In the genomic region with DNA sequence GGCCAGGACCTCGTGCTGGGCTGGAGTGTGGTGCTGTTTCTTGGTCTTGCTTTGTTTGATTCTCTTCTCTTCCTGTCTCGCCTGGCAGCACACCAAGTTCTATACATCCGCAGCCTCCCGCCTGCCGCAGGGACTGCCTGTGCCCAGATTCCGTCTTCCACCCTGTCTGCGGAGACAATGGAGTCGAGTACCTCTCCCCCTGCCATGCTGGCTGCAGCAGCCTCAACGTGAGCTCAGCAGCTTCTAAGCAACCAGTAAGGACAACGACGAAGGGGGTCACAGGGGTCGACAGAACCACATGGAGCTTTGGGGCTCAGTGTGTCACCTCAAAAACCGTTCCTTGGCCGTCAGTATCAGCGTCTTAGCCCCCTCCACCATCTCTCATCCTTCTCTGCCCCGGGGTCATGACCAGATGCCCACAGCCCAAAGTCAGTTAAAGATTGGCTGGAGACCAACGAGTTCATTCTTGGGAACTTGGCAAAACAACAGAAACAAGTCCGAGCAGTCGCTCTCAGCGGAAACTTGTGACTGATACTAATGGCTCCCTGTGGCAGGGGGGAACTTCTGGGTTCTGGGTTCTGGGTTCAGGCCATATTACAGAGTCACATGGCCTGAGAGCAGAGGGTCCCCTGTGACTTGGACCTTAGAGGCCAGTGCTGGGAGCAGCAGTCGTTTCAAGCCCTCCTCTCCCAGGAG, we compare ENCODE assay signal across 9 mouse cellular contexts. TPM values are rescaled to one million over a fixed set of nuclear protein-coding genes. Genes with fewer than 3 reads are reported as not detected.
DNase-seq lines count a peak whose midpoint lies in the region; ATAC-seq and TF ChIP-seq lines count a peak whose summit lies in the region.
"Had no signal": no experiment of that assay in that cellular context is flagged by ENCODE, and none has a peak within 500 bp of the region (broad histone marks: within the 10 kb centered on the region; RNA-seq: fewer than 3 reads in every experiment).

No protein-coding gene starts in this region.

- H3K9me3 ChIP-seq in heart, embryonic 13.5 days, result 0 out of 2 replicates have a peak, but pooled peaks cover 4% of the 10 kb centered on the region
- peaks cover 6% of the 10 kb centered on the region; the same call in 1 of the 2 replicates for H3K9me3 ChIP-seq in hindbrain, embryonic 10.5 days

- ATAC-seq in heart, embryonic 13.5 days (ENCODE audit: extremely low read depth, insufficient number of reproducible peaks, low FRiP score, low TSS enrichment), result no peak; the same call in 1 of the 2 replicates
- ATAC-seq: inflammation-experienced regulatory T-cells, adult 6 months had no signal

- no peaks in the 10 kb centered on the region for H3K79me2 ChIP-seq in liver, adult 2 months (ENCODE audit: control insufficient read depth, insufficient read depth, low read length)

- TF ChIP-seq CTCF in liver, adult 2 months (IDR thresholded peaks at IDR 0.05; ENCODE audit: low read depth, low read length), result no peak

- 76% methylated on average over 21 of the region's 21 CpGs for WGBS in liver, adult 2 months
- WGBS in heart, embryonic 13.5 days, result 69% methylated on average over 21 of the region's 21 CpGs
- WGBS in hindbrain, embryonic 10.5 days, result 78% methylated on average over 21 of the region's 21 CpGs

- no peak overlapping the region for H3K4me2 ChIP-seq in heart, embryonic 13.5 days

- H3K9ac ChIP-seq in liver, adult 2 months (ENCODE audit: low read depth, low read length), result no peak overlapping the region
- no peak overlapping the region for H3K9ac ChIP-seq in heart, embryonic 13.5 days

- no peak overlapping the region for H3K4me3 ChIP-seq in liver, adult 2 months (ENCODE audit: insufficient read depth, low read depth, low read length)
- no peak overlapping the region for H3K4me3 ChIP-seq in heart, embryonic 13.5 days
- H3K4me3 ChIP-seq in hindbrain, embryonic 10.5 days, result no peak overlapping the region

- no peak for TF ChIP-seq POLR2A in liver, adult 2 months (IDR thresholded peaks at IDR 0.05; ENCODE audit: extremely low read depth, insufficient read depth, low read length)

- no peaks in the 10 kb centered on the region; the same call in 1 of the 2 replicates for H3K4me1 ChIP-seq in liver, adult 2 months (ENCODE audit: control insufficient read depth, insufficient read depth, low read length)
- H3K4me1 ChIP-seq in heart, embryonic 13.5 days, result peaks cover 17% of the 10 kb centered on the region; the same call in 1 of the 2 replicates
- H3K4me1 ChIP-seq in hindbrain, embryonic 10.5 days (replicated peaks), result no peaks in the 10 kb centered on the region

- peaks cover 22% of the 10 kb centered on the region for H3K36me3 ChIP-seq in liver, adult 2 months (ENCODE audit: control insufficient read depth, insufficient read depth, low read length)
- H3K36me3 ChIP-seq in heart, embryonic 13.5 days, result no peaks in the 10 kb centered on the region; the same call in none of the 2 replicates
- H3K36me3 ChIP-seq in hindbrain, embryonic 10.5 days, result no peaks in the 10 kb centered on the region

- H3K27ac ChIP-seq in liver, adult 2 months (replicated peaks; ENCODE audit: insufficient read depth, low read depth, low read length), result 0 out of 2 replicates have a peak overlapping the region, but pooled peaks have one; percentile 4
- peak overlapping the region; percentile 66; the same call in 1 of the 2 replicates for H3K27ac ChIP-seq in heart, embryonic 13.5 days (replicated peaks)
- no peak overlapping the region for H3K27ac ChIP-seq in hindbrain, embryonic 10.5 days

- no peak for DNase-seq in liver, adult 2 months (ENCODE audit: extremely low read depth, low read depth, low spot score)
- no peak for DNase-seq in liver
- peak; percentile 54 for DNase-seq in kidney, adult 9 months
- DNase-seq in lung, postnatal 25 days (ENCODE audit: low spot score), result peak; percentile 89
- no peak for DNase-seq in frontal cortex, postnatal 25 days (ENCODE audit: low spot score in 2 of 2)
- DNase-seq in hindbrain, embryonic 10.5 days (ENCODE audit: low spot score), result no peak
- DNase-seq: retina, postnatal 1 day had no signal

- no peaks in the 10 kb centered on the region for H3K27me3 ChIP-seq in liver, adult 2 months (ENCODE audit: control insufficient read depth, insufficient read depth, low read length)
- H3K27me3 ChIP-seq in heart, embryonic 13.5 days (replicated peaks), result no peaks in the 10 kb centered on the region; the same call in 1 of the 2 replicates
- H3K27me3 ChIP-seq in hindbrain, embryonic 10.5 days (ENCODE audit: insufficient read depth, poor library complexity, severe bottlenecking), result no peaks in the 10 kb centered on the region

RNA-seq across cellular contexts. Expression of a gene that starts 34.6 kb away (rescaled TPM):
- 0.37 and 0.74 TPM in 2 replicates for total RNA-seq in liver, adult 2 months (2014; rRNA removed)
- polyA plus RNA-seq in liver, adult 2 months (2012; rRNA removed), result 0.02 and 0.25 TPM in 2 replicates
- 1.6 and 2.5 TPM in 2 replicates for polyA plus RNA-seq in heart, embryonic 13.5 days (2015; fragmentation: Nextera tagmentation; extraction: Ambion mirVana)
- 17.0 and 29.0 TPM in 2 replicates for polyA plus RNA-seq in hindbrain, embryonic 10.5 days (2016; fragmentation: Nextera tagmentation; extraction: Ambion mirVana)

Comparison
In these comparisons a context has a peak if more than half of its experiments do, and no peak if none do; other contexts are left out.
1. DNase-seq: peak in kidney, adult 9 months (single experiment) and lung, postnatal 25 days (single experiment); none in liver, adult 2 months (single experiment), liver (single experiment), frontal cortex, postnatal 25 days (0 of 2) and hindbrain, embryonic 10.5 days (single experiment).